Mouse (Mus musculus) kidney, embryonic 16.5 days (tissue): ENCODE measurements at regions not wholly inside any gene's neighbourhood (a gene's known extent, or its start where the extent isn't known, plus 50 kb on each side); places are given as distances from the start of the nearest gene placed in this dataset.

Experiments used
- ATAC-seq: fragments of 200-750 bp; cut with Nextera tagmentation; 2 replicates; pipeline ENCODE4 v1.8.0; 2017; ENCODE audit warnings: moderate TSS enrichment; ENCODE audit not compliant: low FRiP score, low TSS enrichment
- H3K27ac ChIP-seq: fragments of 300-500 bp; sonication (generic); 2 replicates; pipeline ENCODE4 v1.5.1; 2014; ENCODE audit warnings: low read length
- H3K27me3 ChIP-seq: fragments of 300-500 bp; sonication (generic); 2 replicates; pipeline ENCODE4 v1.6.1; 2014; ENCODE audit warnings: low read length, control low read depth, mixed read lengths; ENCODE audit not compliant: insufficient read depth
- H3K36me3 ChIP-seq: fragments of 300-500 bp; sonication (generic); 2 replicates; pipeline ENCODE4 v1.6.1; 2014; ENCODE audit warnings: low read length, control low read depth, mixed read lengths; ENCODE audit not compliant: insufficient read depth
- H3K4me1 ChIP-seq: fragments of 300-500 bp; sonication (generic); 2 replicates; pipeline ENCODE4 v1.6.1; 2014; ENCODE audit warnings: low read length, control low read depth, mixed read lengths; ENCODE audit not compliant: insufficient read depth
- H3K4me2 ChIP-seq: fragments of 300-500 bp; sonication (generic); replicated peaks from 2 replicates; pipeline ENCODE4 v1.6.1; 2014; ENCODE audit warnings: low read depth, low read length
- H3K4me3 ChIP-seq: fragments of 300-500 bp; sonication (generic); 2 replicates; pipeline ENCODE4 v1.5.1; 2014; ENCODE audit warnings: mild to moderate bottlenecking, low read length
- H3K9ac ChIP-seq: fragments of 300-500 bp; sonication (generic); replicated peaks from 2 replicates; pipeline ENCODE4 v1.6.1; 2014; ENCODE audit warnings: low read length
- H3K9me3 ChIP-seq: fragments of 300-500 bp; sonication (generic); 2 replicates; pipeline ENCODE4 v1.6.1; 2016; ENCODE audit warnings: low read length, control low read depth
- WGBS: fragments of 180-500 bp; shearing (Covaris S2); extraction: QIAGEN DNeasy Blood & Tissue Kit; methylation state at CpG from one replicate; pipeline ENCODE4 v1.1.7; 2014; 5-methylcytosine and 5-hydroxymethylcytosine counted together

DNA sequence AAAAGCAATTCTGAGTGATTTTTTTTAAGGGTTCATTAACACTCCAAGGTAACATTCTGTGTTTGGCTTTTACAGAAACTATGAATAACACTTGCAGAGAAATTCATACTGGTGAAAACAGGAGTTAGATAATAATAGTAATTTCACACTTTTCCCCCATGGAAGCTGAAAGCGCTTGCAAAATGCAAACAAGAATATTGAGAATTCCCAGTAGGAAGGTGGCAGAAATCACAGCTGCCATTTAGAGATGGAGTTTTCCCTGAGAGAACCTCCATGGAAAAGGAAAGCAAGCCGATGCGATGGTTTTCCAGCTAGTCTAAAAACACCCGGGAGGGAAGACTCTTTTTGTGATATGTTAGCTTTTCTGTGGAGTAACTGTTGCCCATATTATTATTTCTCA is 174.1 kb upstream of the App start:
- no peak overlapping the region for H3K27ac ChIP-seq
- WGBS = 91% methylated on average over 4 of the region's 4 CpGs
- ATAC-seq = no peak
- H3K9ac ChIP-seq = no peak overlapping the region
- no peak overlapping the region for H3K4me3 ChIP-seq
- no peaks in the 10 kb centered on the region for H3K27me3 ChIP-seq
- no peaks in the 10 kb centered on the region for H3K36me3 ChIP-seq
- no peaks in the 10 kb centered on the region for H3K4me1 ChIP-seq
- no peak overlapping the region for H3K4me2 ChIP-seq
- no peaks in the 10 kb centered on the region for H3K9me3 ChIP-seq

DNA sequence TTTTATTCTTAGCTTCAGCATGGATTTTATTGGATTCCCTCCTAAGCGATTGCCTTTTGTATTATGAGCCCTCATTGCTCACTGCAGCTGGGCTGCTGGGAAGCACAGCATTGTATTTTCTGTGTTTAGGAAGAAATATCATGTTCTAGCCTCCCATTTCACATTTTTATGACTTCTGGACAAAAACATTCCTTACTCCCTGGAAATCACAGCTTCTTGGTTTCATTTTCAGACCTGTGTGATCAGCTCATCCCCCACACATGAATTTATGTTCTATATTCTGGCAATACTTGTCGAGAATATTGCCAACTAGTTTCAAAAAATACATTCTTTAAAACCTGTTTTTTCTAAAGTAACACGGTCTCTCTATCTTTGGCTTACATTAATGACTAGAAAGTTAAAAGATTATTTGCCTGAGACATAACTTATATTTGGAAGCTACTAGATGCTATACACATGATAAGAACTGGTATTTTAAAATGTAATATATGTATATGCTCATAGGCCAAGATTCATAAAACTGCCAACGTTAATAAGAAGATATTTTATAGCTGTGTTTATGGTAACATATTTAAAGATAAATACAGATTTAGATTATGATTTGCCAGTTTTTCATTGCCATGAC is 163.0 kb upstream of the App start:
- H3K9ac ChIP-seq = no peak overlapping the region
- H3K9me3 ChIP-seq = 0 out of 2 replicates have a peak, but pooled peaks cover 2% of the 10 kb centered on the region
- H3K4me2 ChIP-seq = no peak overlapping the region
- no peaks in the 10 kb centered on the region for H3K27me3 ChIP-seq
- H3K36me3 ChIP-seq = no peaks in the 10 kb centered on the region
- H3K4me3 ChIP-seq = no peak overlapping the region
- ATAC-seq = peak; percentile 67; the same call in 1 of the 2 replicates
- WGBS = 54% methylated on average over 4 of the region's 4 CpGs
- no peak overlapping the region for H3K27ac ChIP-seq
- no peaks in the 10 kb centered on the region for H3K4me1 ChIP-seq

DNA sequence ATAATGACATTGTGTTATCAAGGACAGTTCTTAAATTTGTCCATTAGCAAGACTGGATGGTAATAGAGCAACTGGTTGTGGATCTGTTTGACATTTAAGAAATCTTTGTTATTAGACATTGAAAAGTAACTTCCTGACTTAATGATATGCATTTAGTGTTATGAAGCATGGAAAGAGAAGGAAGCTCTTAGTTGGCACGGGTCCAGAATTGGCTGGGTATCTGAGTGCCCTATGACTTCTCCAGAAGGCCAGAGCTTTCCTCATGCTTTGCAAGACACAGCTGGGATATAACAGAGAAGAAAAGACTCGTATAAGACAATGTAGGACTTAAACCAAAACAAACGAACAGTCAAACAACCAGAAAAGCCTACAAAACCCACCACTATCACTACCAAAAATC is 160.0 kb upstream of the App start:
- H3K27ac ChIP-seq = no peak overlapping the region
- no peak overlapping the region for H3K4me2 ChIP-seq
- ATAC-seq = no peak
- H3K27me3 ChIP-seq = no peaks in the 10 kb centered on the region
- H3K9ac ChIP-seq = no peak overlapping the region
- no peak overlapping the region for H3K4me3 ChIP-seq
- 0 out of 2 replicates have a peak, but pooled peaks cover 2% of the 10 kb centered on the region for H3K9me3 ChIP-seq
- 58% methylated on average over 3 of the region's 3 CpGs for WGBS
- H3K36me3 ChIP-seq = no peaks in the 10 kb centered on the region
- no peaks in the 10 kb centered on the region for H3K4me1 ChIP-seq

DNA sequence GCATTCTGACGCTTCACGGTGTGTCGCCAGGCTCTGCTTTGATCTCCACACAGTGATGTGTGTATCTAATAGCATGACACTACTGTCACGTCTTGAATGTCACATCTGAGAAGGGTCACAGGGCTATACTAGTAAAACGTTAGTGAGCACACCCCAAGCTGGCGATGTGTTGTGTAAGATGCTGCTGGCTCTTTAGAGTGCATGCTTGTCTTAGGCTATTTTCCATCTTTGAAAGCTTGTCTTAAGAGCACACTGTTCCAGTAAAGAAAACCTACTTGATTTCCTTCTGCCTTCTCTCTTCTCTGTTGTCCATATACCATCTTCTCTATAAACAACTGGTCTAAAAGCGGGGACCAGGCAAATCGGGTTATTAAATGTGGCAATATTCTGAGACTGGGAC is 138.5 kb upstream of the App start:
- Histone ChIP-seq H3K36me3 (no peaks in the 10 kb centered on the region), H3K9ac (no peak overlapping the region), H3K27me3 (no peaks in the 10 kb centered on the region), H3K27ac (no peak overlapping the region), H3K9me3 (no peaks in the 10 kb centered on the region), H3K4me1 (no peaks in the 10 kb centered on the region), H3K4me3 (no peak overlapping the region), H3K4me2 (no peak overlapping the region)
- no peak for ATAC-seq
- WGBS = 66% methylated on average over 8 of the region's 8 CpGs

DNA sequence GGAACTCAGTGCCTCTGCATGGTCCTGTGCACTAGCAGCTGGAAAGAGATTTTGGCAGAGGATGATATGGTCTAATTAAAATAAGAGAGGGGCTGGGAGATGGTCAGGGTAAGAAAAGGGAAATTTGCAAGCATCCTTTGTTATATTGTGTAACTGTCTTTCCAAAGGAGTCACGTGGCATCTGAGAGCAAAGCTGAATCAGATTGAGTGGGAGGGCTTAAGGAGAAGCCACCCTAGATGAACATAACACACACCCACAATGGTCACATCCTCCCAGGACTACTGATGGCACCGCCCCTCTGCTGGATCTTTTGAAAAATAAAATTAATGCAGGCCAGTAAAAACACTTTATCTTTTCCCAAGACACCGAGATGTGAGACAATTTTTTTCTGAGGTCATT is 135.9 kb upstream of the App start:
- no peaks in the 10 kb centered on the region for H3K36me3 ChIP-seq
- H3K27ac ChIP-seq = no peak overlapping the region
- no peak overlapping the region for H3K4me3 ChIP-seq
- no peak overlapping the region for H3K4me2 ChIP-seq
- no peaks in the 10 kb centered on the region for H3K9me3 ChIP-seq
- peak; percentile 46; the same call in 1 of the 2 replicates for ATAC-seq
- H3K4me1 ChIP-seq = no peaks in the 10 kb centered on the region
- no peaks in the 10 kb centered on the region for H3K27me3 ChIP-seq
- H3K9ac ChIP-seq = no peak overlapping the region
- 44% methylated on average over 3 of the region's 3 CpGs for WGBS

DNA sequence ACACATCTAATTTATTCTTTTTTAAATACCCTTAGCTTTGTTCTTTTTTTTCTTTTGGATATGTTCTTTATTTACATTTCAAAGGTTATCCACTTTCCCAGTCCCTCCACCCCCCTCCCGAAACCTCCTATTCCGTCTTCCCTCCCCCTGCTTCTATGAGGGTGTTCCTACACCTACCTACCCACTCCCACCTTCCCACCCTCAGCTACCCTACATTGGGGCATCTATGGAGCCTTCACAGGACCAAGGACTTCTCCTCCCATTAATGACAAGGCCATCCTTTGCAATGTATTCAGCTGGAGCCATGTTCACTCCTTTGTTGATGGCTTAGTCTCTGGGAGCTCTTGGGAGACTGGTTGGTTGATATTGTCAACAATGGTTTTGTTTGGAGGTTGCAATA is 134.9 kb upstream of the App start:
- Histone ChIP-seq H3K9ac (no peak overlapping the region), H3K27ac (no peak overlapping the region), H3K4me2 (no peak overlapping the region), H3K36me3 (no peaks in the 10 kb centered on the region), H3K4me1 (no peaks in the 10 kb centered on the region), H3K9me3 (no peaks in the 10 kb centered on the region), H3K4me3 (no peak overlapping the region), H3K27me3 (no peaks in the 10 kb centered on the region)
- 96% methylated on average over 2 of the region's 2 CpGs for WGBS
- no peak for ATAC-seq

DNA sequence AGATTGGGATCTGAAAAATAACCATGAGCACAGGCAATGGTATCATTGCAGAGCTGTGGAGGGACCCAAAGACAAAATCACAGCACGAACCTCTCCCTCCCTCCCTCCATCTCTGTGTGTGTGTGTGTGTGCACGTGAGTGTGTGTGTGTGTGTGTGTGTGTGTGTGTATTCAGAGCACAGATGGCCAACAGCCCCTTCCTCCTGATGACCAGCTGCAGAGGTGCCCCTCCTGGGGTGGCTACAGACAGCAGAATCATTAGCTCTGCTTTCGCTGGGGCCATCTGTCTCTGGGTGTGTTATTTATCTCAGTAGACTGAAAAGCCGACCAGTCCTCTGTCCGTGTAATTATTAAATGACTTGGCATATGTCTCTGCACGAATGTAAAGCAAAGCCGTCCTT is 134.4 kb upstream of the App start:
- no peak overlapping the region for H3K4me2 ChIP-seq
- H3K9me3 ChIP-seq = no peaks in the 10 kb centered on the region
- no peak overlapping the region for H3K9ac ChIP-seq
- no peak overlapping the region for H3K4me3 ChIP-seq
- H3K36me3 ChIP-seq = no peaks in the 10 kb centered on the region
- H3K27ac ChIP-seq = no peak overlapping the region
- ATAC-seq = no peak
- no peaks in the 10 kb centered on the region for H3K27me3 ChIP-seq
- no peaks in the 10 kb centered on the region for H3K4me1 ChIP-seq
- 38% methylated on average over 6 of the region's 7 CpGs for WGBS

DNA sequence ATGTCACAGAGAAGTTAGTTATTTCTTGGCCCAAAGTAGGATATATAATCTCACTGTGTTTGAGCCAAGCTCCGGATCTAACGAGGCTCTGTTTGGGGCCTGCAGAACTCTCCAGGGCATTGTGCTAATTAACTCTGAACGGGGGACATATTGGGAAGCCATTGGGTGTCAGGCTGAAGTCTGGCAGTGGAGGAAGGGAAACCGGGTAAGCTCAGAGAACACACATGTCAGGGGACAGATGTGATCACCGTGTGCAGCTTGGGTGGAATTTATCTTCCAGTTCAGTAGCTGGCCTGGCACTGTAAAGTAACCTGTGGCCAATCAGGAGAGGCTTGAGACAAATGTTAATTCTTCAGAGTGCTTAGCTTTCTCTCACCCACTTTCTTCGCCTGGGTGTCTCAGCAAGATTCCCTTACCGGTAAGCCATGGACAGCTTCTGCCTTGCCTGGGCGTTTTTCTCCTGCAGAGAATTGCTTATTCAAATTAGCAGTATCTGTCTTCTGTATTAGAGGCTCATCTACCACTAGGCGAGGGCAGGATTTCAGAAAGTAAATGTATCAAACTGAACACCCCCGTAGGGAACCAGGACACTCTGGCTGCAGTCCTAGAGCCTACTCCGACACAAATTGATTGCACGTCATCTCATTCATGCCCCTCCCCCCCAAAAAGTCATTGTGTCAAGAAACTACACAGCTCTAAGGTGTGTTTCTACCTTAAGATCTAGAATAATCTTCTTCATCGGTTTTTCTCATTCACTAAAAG is 126.7 kb upstream of the App start:
- H3K9ac ChIP-seq = no peak overlapping the region
- no peak for ATAC-seq
- no peaks in the 10 kb centered on the region for H3K9me3 ChIP-seq
- WGBS = 68% methylated on average over 13 of the region's 13 CpGs
- no peaks in the 10 kb centered on the region for H3K27me3 ChIP-seq
- H3K4me1 ChIP-seq = no peaks in the 10 kb centered on the region
- H3K4me2 ChIP-seq = no peak overlapping the region
- H3K36me3 ChIP-seq = no peaks in the 10 kb centered on the region
- no peak overlapping the region for H3K27ac ChIP-seq
- H3K4me3 ChIP-seq = no peak overlapping the region

DNA sequence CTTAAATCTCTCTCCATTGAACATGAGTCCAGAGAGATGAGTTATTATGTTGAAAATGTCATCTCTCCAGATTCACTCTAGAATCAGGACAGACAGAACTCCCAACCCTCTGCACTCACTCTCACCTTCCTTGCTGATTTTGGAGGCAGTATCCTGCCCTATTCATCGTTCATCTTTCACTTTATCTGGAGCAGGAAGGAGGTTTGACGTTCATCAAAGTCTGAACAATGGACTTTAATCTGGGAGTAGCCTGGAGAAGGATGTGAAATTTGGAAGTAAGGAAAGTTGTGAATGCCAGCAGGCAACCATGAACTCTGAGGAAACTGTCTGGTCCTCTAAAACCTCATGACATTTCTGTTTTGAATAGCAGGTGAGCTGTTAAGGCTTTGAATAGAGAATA is 125.0 kb upstream of the App start:
- no peak overlapping the region for H3K9ac ChIP-seq
- H3K27ac ChIP-seq = no peak overlapping the region
- no peak overlapping the region for H3K4me3 ChIP-seq
- H3K4me1 ChIP-seq = no peaks in the 10 kb centered on the region
- H3K9me3 ChIP-seq = no peaks in the 10 kb centered on the region
- WGBS = 53% methylated on average over 2 of the region's 2 CpGs
- H3K4me2 ChIP-seq = no peak overlapping the region
- H3K36me3 ChIP-seq = no peaks in the 10 kb centered on the region
- no peak for ATAC-seq
- no peaks in the 10 kb centered on the region for H3K27me3 ChIP-seq
